Mouse (Mus musculus): ENCODE measurements around the gene Tenm4.

DNA sequence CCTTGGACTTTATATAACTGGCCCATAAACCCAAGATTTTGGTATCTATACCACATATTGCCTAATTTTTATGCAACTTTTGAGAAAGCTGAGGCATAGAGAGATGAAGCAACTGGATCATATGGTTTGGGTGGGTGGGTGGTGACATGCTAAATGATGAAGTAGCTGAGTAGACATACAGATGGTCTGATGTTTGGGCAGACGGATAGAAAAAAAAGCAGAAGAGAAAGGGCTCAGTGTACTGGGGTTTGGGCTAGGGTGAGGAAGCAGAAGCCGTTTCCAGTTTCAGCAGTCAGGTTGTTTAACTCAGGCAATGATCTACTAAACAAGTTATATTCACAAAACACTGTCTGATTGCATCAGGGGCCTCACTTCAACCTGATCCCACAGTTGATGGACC, 619.3 kb downstream of the Tenm4 start:
- TF ChIP-seq POLR2AphosphoS2 (IDR thresholded peaks at IDR 0.05; ENCODE audit: low read length) (no peak), BHLHE40 (IDR thresholded peaks at IDR 0.05; ENCODE audit: borderline replicate concordance, low read depth, low read length) (no peak), CHD2 (IDR thresholded peaks at IDR 0.05; ENCODE audit: low read length) (no peak), GATA1 (IDR thresholded peaks at IDR 0.05; ENCODE audit: low read depth, low read length) (no peak), CTCF (IDR thresholded peaks at IDR 0.05 in 2 of 3, conservative IDR thresholded peaks at IDR 0.05 in 1 of 3; ENCODE audit: control insufficient read depth in 1 of 3, insufficient read depth in 1 of 3, low read depth in 2 of 3, low read length in 3 of 3, poor library complexity in 1 of 3, severe bottlenecking in 1 of 3) (no peak), RCOR1 (IDR thresholded peaks at IDR 0.05; ENCODE audit: low read depth, low read length) (no peak), POLR2A (IDR thresholded peaks at IDR 0.05; ENCODE audit: control insufficient read depth in 1 of 2, insufficient read depth in 1 of 2, low read depth in 1 of 2, low read length in 2 of 2, poor library complexity in 1 of 2) (no peak), ELF1 (IDR thresholded peaks at IDR 0.05; ENCODE audit: low read depth, low read length) (no peak), RAD21 (IDR thresholded peaks at IDR 0.05; ENCODE audit: low read depth, low read length) (no peak), MAX (IDR thresholded peaks at IDR 0.05; ENCODE audit: low read length) (no peak), ZC3H11A (IDR thresholded peaks at IDR 0.05; ENCODE audit: low read depth, low read length) (no peak), SMC3 (IDR thresholded peaks at IDR 0.05; ENCODE audit: low read depth, low read length) (no peak)
